Mouse (Mus musculus): Measurements from ENCODE around the gene Try4. TPM values are rescaled to one million over a fixed set of nuclear protein-coding genes. Genes with fewer than 3 reads are reported as not detected.
"Not testable (repeated sequence)": the region's sequence is repeated elsewhere in the genome, so short reads cannot be mapped to it uniquely, and the experiment has no call there.

Try4 gene
- polyA plus RNA-seq (2015; fragmentation: Nextera tagmentation; extraction: Ambion mirVana): not detected in 2 replicates

DNA sequence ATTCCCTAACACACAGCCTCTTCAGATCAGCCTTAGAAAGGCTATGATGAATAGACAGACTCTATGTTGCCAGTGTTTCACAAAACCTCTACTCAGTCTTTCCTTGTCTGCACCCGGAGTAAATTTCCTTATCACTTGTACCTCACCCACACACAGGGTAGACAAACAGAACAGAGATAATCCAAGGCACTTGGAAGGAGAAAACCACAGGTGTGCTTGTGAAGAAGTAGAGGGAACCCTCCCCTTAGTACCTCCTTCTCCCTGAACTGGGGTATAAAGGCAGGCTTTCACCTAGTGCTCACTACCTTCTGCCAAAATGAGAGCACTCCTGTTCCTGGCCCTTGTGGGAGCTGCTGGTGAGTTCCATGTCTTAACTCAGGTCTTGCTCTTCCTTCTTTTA, at the start of gene Try4:
TSS of gene Try4 (plus strand) at position 301 of the 400 bp plus-strand sequence.
- WGBS: 71% methylated on average over 1 of the region's 1 CpGs
- no peak within 1 kb of the TSS for H3K27ac ChIP-seq (ENCODE audit: low read length)
- H3K36me3 ChIP-seq (ENCODE audit: control insufficient read depth, insufficient read depth): no peaks in the 10 kb centered on the region
- no peak within 1 kb of the TSS for H3K4me3 ChIP-seq (replicated peaks; ENCODE audit: low read length)
- H3K9ac ChIP-seq (replicated peaks; ENCODE audit: low read depth, low read length): no peak within 1 kb of the TSS
- no peak within 1 kb of the TSS for H3K4me2 ChIP-seq (ENCODE audit: low read length)
- no peaks in the 10 kb centered on the region for H3K9me3 ChIP-seq (ENCODE audit: control insufficient read depth, low read length)
- no peaks in the 10 kb centered on the region for H3K27me3 ChIP-seq (replicated peaks; ENCODE audit: control insufficient read depth, insufficient read depth, low read length)
- no peaks in the 10 kb centered on the region for H3K4me1 ChIP-seq (replicated peaks; ENCODE audit: control insufficient read depth, insufficient read depth, low read length)
- no peak for ATAC-seq

DNA sequence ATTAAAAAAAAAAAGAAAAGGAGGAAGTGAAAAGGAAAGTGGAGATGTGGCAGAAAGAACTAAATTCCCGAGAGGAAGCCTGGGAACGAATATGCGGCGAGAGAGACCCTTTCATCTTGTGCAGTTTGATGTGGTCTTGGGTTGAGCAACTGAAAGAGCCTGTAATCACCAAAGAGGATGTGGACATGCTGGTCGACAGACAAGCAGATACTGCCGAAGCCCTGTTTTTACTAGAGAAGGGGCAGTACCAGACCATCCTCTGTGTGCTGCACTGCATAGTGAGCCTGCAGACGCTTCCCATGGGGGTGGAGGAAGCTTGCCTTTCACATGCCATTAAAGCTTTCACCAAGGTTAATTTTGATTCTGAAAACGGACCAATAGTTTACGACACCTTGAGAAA, 48.8 kb upstream of the Try4 start:
- ATAC-seq; H3K36me3 ChIP-seq (ENCODE audit: control insufficient read depth, insufficient read depth); H3K27ac ChIP-seq (ENCODE audit: low read length); H3K4me2 ChIP-seq (ENCODE audit: low read length); H3K9me3 ChIP-seq (ENCODE audit: control insufficient read depth, low read length); H3K4me3 ChIP-seq (replicated peaks; ENCODE audit: low read length); H3K27me3 ChIP-seq (replicated peaks; ENCODE audit: control insufficient read depth, insufficient read depth, low read length); H3K4me1 ChIP-seq (replicated peaks; ENCODE audit: control insufficient read depth, insufficient read depth, low read length); H3K9ac ChIP-seq (replicated peaks; ENCODE audit: low read depth, low read length): not testable (repeated sequence)
- WGBS: 85% methylated on average over 9 of the region's 9 CpGs

DNA sequence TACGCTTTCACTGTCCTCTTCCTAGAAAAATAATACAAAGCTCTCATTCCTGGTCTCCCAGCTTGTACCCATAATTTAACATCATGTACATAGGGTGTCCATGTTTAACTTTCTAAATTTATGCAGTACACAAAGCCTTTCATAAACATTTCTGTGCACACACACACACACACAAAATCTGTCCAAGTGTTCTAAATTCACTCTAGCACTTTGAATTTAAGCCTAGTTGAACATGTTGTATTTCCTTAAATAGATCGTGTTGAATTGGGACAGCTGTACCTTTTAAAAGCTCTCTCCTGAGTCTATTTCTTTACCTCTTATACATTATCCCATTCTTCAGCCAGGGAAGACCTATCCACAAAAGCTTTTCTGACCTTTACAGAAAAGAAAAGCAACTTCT, 45.6 kb upstream of the Try4 start:
- Histone ChIP-seq H3K4me3 (replicated peaks; ENCODE audit: low read length) (no peak overlapping the region), H3K27me3 (replicated peaks; ENCODE audit: control insufficient read depth, insufficient read depth, low read length) (no peaks in the 10 kb centered on the region), H3K4me2 (ENCODE audit: low read length) (no peak overlapping the region), H3K4me1 (replicated peaks; ENCODE audit: control insufficient read depth, insufficient read depth, low read length) (no peaks in the 10 kb centered on the region), H3K9ac (replicated peaks; ENCODE audit: low read depth, low read length) (no peak overlapping the region), H3K36me3 (ENCODE audit: control insufficient read depth, insufficient read depth) (no peaks in the 10 kb centered on the region), H3K27ac (ENCODE audit: low read length) (no peak overlapping the region), H3K9me3 (ENCODE audit: control insufficient read depth, low read length) (no peaks in the 10 kb centered on the region)
- WGBS: 90% methylated on average over 2 of the region's 2 CpGs
- no peak for ATAC-seq

DNA sequence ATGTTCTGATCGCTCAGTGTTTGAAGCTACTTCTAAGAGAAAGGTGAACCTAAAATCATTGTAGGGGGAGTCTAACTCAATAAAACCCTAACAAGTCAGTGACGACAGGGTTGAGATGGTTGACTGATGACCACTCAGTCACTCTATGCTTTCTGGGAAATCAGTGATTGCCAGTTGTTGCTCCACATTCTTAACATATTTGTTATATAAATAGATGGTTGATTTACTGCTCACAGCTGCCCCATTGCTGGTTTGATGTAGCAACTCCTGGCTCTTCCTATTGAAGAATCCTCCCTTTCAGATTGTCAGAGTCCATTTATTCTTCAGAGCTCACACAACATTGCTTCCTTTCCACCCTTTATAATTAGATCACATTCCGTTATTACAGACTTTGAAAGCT, 44.6 kb upstream of the Try4 start:
- Histone ChIP-seq H3K27me3 (replicated peaks; ENCODE audit: control insufficient read depth, insufficient read depth, low read length) (no peaks in the 10 kb centered on the region), H3K4me1 (replicated peaks; ENCODE audit: control insufficient read depth, insufficient read depth, low read length) (no peaks in the 10 kb centered on the region), H3K9me3 (ENCODE audit: control insufficient read depth, low read length) (no peaks in the 10 kb centered on the region), H3K27ac (ENCODE audit: low read length) (no peak overlapping the region), H3K4me3 (replicated peaks; ENCODE audit: low read length) (no peak overlapping the region), H3K4me2 (ENCODE audit: low read length) (no peak overlapping the region), H3K9ac (replicated peaks; ENCODE audit: low read depth, low read length) (no peak overlapping the region), H3K36me3 (ENCODE audit: control insufficient read depth, insufficient read depth) (no peaks in the 10 kb centered on the region)
- 94% methylated on average over 3 of the region's 3 CpGs for WGBS
- no peak for ATAC-seq

DNA sequence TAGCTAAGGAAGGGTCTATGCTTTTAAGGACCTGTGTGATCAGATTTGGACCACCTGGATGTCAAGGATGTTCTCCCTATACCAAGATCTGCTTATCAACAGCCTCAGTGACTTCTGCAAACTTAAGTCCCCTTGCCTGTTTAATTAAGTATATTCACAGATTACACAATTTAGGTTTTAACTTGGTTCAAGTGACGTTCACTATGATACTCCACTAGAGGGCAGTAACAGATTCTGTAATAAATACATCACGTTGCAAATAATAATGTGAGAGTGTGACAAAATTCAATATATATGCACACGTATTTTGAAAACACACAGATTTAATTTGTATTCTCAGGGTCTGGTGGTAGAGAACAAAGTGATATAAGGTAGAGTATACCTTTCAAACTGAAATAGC, 39.3 kb upstream of the Try4 start:
- no peaks in the 10 kb centered on the region for H3K4me1 ChIP-seq (replicated peaks; ENCODE audit: control insufficient read depth, insufficient read depth, low read length)
- ATAC-seq: no peak
- WGBS: 40% methylated on average over 3 of the region's 3 CpGs
- H3K4me2 ChIP-seq (ENCODE audit: low read length): no peak overlapping the region
- no peak overlapping the region for H3K27ac ChIP-seq (ENCODE audit: low read length)
- H3K9me3 ChIP-seq (ENCODE audit: control insufficient read depth, low read length): no peaks in the 10 kb centered on the region
- H3K9ac ChIP-seq (replicated peaks; ENCODE audit: low read depth, low read length): no peak overlapping the region
- no peak overlapping the region for H3K4me3 ChIP-seq (replicated peaks; ENCODE audit: low read length)
- H3K27me3 ChIP-seq (replicated peaks; ENCODE audit: control insufficient read depth, insufficient read depth, low read length): no peaks in the 10 kb centered on the region
- H3K36me3 ChIP-seq (ENCODE audit: control insufficient read depth, insufficient read depth): no peaks in the 10 kb centered on the region

DNA sequence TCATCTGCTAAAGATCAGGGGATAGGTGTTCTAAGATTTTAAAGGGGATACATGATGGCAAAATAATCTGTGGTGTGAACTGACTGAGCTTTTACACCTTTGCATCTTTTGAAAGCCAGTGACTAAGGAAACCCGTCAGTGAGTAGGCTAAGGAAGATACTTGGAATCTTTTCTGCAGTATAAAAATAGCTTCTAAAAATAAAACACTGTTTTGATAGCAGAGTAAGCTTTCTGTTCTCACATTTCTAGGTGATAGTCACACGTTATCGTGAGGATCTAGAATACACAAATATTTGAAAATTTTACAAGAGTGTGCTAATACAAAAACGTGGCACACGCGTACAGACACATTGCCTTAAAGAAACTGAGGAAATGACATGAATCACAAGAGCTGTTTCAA, 35.9 kb upstream of the Try4 start:
- Histone ChIP-seq H3K4me1 (replicated peaks; ENCODE audit: control insufficient read depth, insufficient read depth, low read length) (no peaks in the 10 kb centered on the region), H3K9ac (replicated peaks; ENCODE audit: low read depth, low read length) (no peak overlapping the region), H3K27ac (ENCODE audit: low read length) (no peak overlapping the region), H3K9me3 (ENCODE audit: control insufficient read depth, low read length) (no peaks in the 10 kb centered on the region), H3K36me3 (ENCODE audit: control insufficient read depth, insufficient read depth) (no peaks in the 10 kb centered on the region), H3K4me2 (ENCODE audit: low read length) (no peak overlapping the region), H3K27me3 (replicated peaks; ENCODE audit: control insufficient read depth, insufficient read depth, low read length) (no peaks in the 10 kb centered on the region), H3K4me3 (replicated peaks; ENCODE audit: low read length) (no peak overlapping the region)
- 83% methylated on average over 6 of the region's 6 CpGs for WGBS
- no peak for ATAC-seq

DNA sequence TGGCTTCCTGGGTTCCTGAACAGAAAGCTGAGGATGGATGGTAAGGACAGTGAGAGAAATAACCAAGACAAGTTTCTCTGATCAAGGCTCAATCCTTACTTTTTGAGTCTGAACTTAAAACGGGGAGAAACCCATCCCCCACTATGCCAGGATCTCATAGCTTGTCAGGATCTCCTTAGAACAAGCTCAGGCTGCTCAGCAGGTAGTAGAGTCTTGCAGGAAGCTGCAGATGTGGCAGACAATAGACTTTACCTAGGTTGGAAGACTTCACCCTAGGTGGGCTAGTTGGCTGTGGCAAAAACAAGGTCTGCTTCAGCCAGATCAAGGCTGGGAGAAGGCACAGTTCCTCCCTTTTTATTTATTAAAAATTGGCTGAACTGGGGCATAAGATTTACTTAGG, 3.8 kb upstream of the Try4 start:
- Histone ChIP-seq H3K36me3 (ENCODE audit: control insufficient read depth, insufficient read depth) (no peaks in the 10 kb centered on the region), H3K4me1 (replicated peaks; ENCODE audit: control insufficient read depth, insufficient read depth, low read length) (no peaks in the 10 kb centered on the region), H3K4me3 (replicated peaks; ENCODE audit: low read length) (no peak overlapping the region), H3K4me2 (ENCODE audit: low read length) (no peak overlapping the region), H3K27me3 (replicated peaks; ENCODE audit: control insufficient read depth, insufficient read depth, low read length) (no peaks in the 10 kb centered on the region), H3K9ac (replicated peaks; ENCODE audit: low read depth, low read length) (no peak overlapping the region), H3K9me3 (ENCODE audit: control insufficient read depth, low read length) (no peaks in the 10 kb centered on the region), H3K27ac (ENCODE audit: low read length) (no peak overlapping the region)
- WGBS: 3% methylated on average over 1 of the region's 1 CpGs
- ATAC-seq: no peak

DNA sequence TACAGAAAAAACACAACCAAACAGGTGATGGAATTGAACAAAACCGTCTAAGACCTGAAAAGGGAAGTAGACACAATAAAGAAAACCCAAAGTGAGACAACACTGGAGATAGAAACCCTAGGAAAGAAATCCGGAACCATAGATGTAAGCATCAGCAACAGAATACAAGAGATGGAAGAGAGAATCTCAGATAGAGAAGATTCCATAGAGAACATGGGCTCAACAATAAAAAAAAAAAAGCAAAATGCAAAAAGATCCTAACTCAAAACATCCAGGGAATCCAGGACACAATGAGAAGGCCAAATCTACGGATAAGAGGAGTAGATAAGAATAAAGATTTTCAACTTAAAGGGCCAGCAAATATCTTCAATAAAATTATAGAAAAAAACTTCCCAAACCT, 14.7 kb downstream of the Try4 start, which contains the start of gene Try5:
TSS of gene Try5 (minus strand) at position 101 of the 400 bp plus-strand sequence.
- not testable (repeated sequence) for H3K4me1 ChIP-seq (replicated peaks; ENCODE audit: control insufficient read depth, insufficient read depth, low read length); H3K9me3 ChIP-seq (ENCODE audit: control insufficient read depth, low read length); H3K4me2 ChIP-seq (ENCODE audit: low read length); H3K27me3 ChIP-seq (replicated peaks; ENCODE audit: control insufficient read depth, insufficient read depth, low read length); H3K9ac ChIP-seq (replicated peaks; ENCODE audit: low read depth, low read length); H3K36me3 ChIP-seq (ENCODE audit: control insufficient read depth, insufficient read depth); H3K27ac ChIP-seq (ENCODE audit: low read length); ATAC-seq; H3K4me3 ChIP-seq (replicated peaks; ENCODE audit: low read length)
- WGBS: 76% methylated on average over 3 of the region's 3 CpGs

DNA sequence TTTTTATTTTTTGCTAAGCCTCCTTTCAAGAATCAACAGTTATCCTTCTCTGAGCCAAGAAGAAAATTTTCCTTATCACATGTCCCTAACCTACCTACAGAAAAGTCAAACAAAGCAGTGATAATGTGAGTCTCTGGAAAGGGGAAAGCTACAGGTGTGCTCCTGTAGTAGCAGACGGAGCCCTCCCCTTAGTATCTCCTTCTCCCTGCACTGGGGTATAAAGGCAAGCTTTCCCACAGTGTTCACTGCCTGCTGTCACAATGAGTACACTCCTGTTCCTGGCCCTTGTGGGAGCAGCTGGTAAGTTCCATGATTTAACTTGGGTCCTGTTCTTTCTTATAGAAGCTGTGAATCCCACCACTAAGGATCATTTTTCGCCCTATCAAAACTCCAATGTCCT, 51.9 kb downstream of the Try4 start, which contains the start of gene Try10:
TSS of gene Try10 (plus strand) at position 174 of the 400 bp plus-strand sequence.
- H3K4me2 ChIP-seq (ENCODE audit: low read length): no peak within 1 kb of the TSS
- H3K36me3 ChIP-seq (ENCODE audit: control insufficient read depth, insufficient read depth): no peaks in the 10 kb centered on the region
- no peak within 1 kb of the TSS for H3K4me3 ChIP-seq (replicated peaks; ENCODE audit: low read length)
- H3K9ac ChIP-seq (replicated peaks; ENCODE audit: low read depth, low read length): no peak within 1 kb of the TSS
- no peaks in the 10 kb centered on the region for H3K27me3 ChIP-seq (replicated peaks; ENCODE audit: control insufficient read depth, insufficient read depth, low read length)
- no peaks in the 10 kb centered on the region for H3K9me3 ChIP-seq (ENCODE audit: control insufficient read depth, low read length)
- ATAC-seq: no peak
- 85% methylated on average over 2 of the region's 2 CpGs for WGBS
- no peaks in the 10 kb centered on the region for H3K4me1 ChIP-seq (replicated peaks; ENCODE audit: control insufficient read depth, insufficient read depth, low read length)
- no peak within 1 kb of the TSS for H3K27ac ChIP-seq (ENCODE audit: low read length)
